Mouse (Mus musculus): ENCODE measurements at regions not wholly inside any gene's neighbourhood (a gene's known extent, or its start where the extent isn't known, plus 50 kb on each side); places are given as distances from the start of the nearest gene placed in this dataset.

GRCm38 (mm10) chr15:97560096-97560495 is 145.5 kb downstream of the Rpap3 start:
- TF ChIP-seq CTCF (IDR thresholded peaks at IDR 0.05; ENCODE audit: extremely low read depth, insufficient read depth, insufficient read length, insufficient replicate concordance): no peak
- no peak for TF ChIP-seq POLR2A (IDR thresholded peaks at IDR 0.05; ENCODE audit: low read depth, low read length)
